In genomic region chr11:35121611-35121959, GRCm38 (mm10) we compare ENCODE assay signal across 8 mouse cellular contexts. TPM values are rescaled to one million over a fixed set of nuclear protein-coding genes. Genes with fewer than 3 reads are reported as not detected.
DNase-seq lines count a peak whose midpoint lies in the region; ATAC-seq and TF ChIP-seq lines count a peak whose summit lies in the region.

No protein-coding gene starts in this region.

- peak overlapping the region; percentile 53 for H3K4me3 ChIP-seq in kidney, adult 2 months (ENCODE audit: insufficient read depth, low read depth, low read length)
- H3K4me3 ChIP-seq in embryonic fibroblast, embryonic 13.5 days (ENCODE audit: insufficient read depth, low read length): peak overlapping the region; percentile 73
- peak overlapping the region; percentile 62 for H3K4me3 ChIP-seq in neural tube, embryonic 15.5 days (replicated peaks)

- no peak for TF ChIP-seq CTCF in kidney, adult 2 months (conservative IDR thresholded peaks at IDR 0.05; ENCODE audit: insufficient read depth, insufficient read length, low read depth, low read length)
- TF ChIP-seq CTCF in embryonic fibroblast, embryonic 13.5 days (IDR thresholded peaks at IDR 0.05; ENCODE audit: borderline replicate concordance, insufficient read depth, low read length): no peak

- peaks cover 3% of the 10 kb centered on the region; the same call in 1 of the 2 replicates for H3K4me1 ChIP-seq in kidney, adult 2 months (ENCODE audit: control insufficient read depth, insufficient read depth, low read length)
- 0 out of 2 replicates have a peak, but pooled peaks cover 4% of the 10 kb centered on the region for H3K4me1 ChIP-seq in embryonic fibroblast, embryonic 13.5 days (ENCODE audit: control insufficient read depth, insufficient read depth, low read length)
- peaks cover 42% of the 10 kb centered on the region for H3K4me1 ChIP-seq in neural tube, embryonic 15.5 days

- H3K36me3 ChIP-seq in kidney, adult 2 months (ENCODE audit: control insufficient read depth, insufficient read depth, low read length): no peaks in the 10 kb centered on the region
- no peaks in the 10 kb centered on the region for H3K36me3 ChIP-seq in neural tube, embryonic 15.5 days

- TF ChIP-seq POLR2A in kidney, adult 2 months (IDR thresholded peaks at IDR 0.05; ENCODE audit: low read depth, low read length): no peak
- TF ChIP-seq POLR2A in embryonic fibroblast, embryonic 13.5 days (IDR thresholded peaks at IDR 0.05; ENCODE audit: low read depth, low read length): no peak; the same call in 1 of the 2 replicates

- H3K4me2 ChIP-seq in neural tube, embryonic 15.5 days: peak overlapping the region; percentile 99

- ATAC-seq in neural tube, embryonic 15.5 days (ENCODE audit: low FRiP score): peak; percentile 13; the same call in 1 of the 2 replicates
- ATAC-seq in megakaryocyte, adult 5-6 weeks (ENCODE audit: poor library complexity, severe bottlenecking): no peak

- H3K27me3 ChIP-seq in kidney, adult 2 months (replicated peaks; ENCODE audit: control insufficient read depth, insufficient read depth, low read length): peaks cover 1% of the 10 kb centered on the region; the same call in 1 of the 2 replicates
- peaks cover 65% of the 10 kb centered on the region for H3K27me3 ChIP-seq in neural tube, embryonic 15.5 days (replicated peaks)

- WGBS in kidney, adult 2 months: 2% methylated on average over 27 of the region's 27 CpGs
- 0% methylated on average over 25 of the region's 27 CpGs for WGBS in neural tube, embryonic 15.5 days

- peak overlapping the region; percentile 60 for H3K9ac ChIP-seq in neural tube, embryonic 15.5 days (replicated peaks)

- H3K27ac ChIP-seq in kidney, adult 2 months (ENCODE audit: insufficient read depth, low read depth, low read length): no peak overlapping the region
- H3K27ac ChIP-seq in embryonic fibroblast, embryonic 13.5 days (ENCODE audit: insufficient read depth, low read length): peak overlapping the region; percentile 28
- no peak overlapping the region for H3K27ac ChIP-seq in neural tube, embryonic 15.5 days (replicated peaks)

- no peaks in the 10 kb centered on the region for H3K9me3 ChIP-seq in neural tube, embryonic 15.5 days (replicated peaks)

- no peak for DNase-seq in kidney, adult 2 months
- DNase-seq in kidney, adult 8-10 months: no peak
- DNase-seq in ZHBTc4 (ENCODE audit: low read depth, low spot score): peak; percentile 54
- DNase-seq in kidney, postnatal 14 days: peak; percentile 6
- DNase-seq in right cerebral cortex, postnatal 10 days (ENCODE audit: low spot score in 2 of 2): no peak

RNA-seq across cellular contexts. Expression of gene Slit3, which starts 0.6 kb away (rescaled TPM):
- 8.4 and 12.6 TPM in 2 replicates for polyA plus RNA-seq in kidney, adult 2 months (2012; rRNA removed)
- 179 and 211 TPM in 2 replicates for polyA plus RNA-seq in embryonic fibroblast, embryonic 13.5 days (2011; ENCODE audit: insufficient read length, low read depth, missing spikeins)
- polyA plus RNA-seq in neural tube, embryonic 15.5 days (2015; fragmentation: Nextera tagmentation; extraction: Ambion mirVana): 20.6 and 26.2 TPM in 2 replicates
- not detected in 2 replicates for total RNA-seq in megakaryocyte, adult 5-6 weeks (2015)
- 0.04 and 0.33 TPM in 2 replicates for total RNA-seq in megakaryocyte, adult 5-6 weeks (2017)

Comparison
In these comparisons a context has a peak if more than half of its experiments do, and no peak if none do; other contexts are left out.
1. DNase-seq: peak in ZHBTc4 (single experiment) and kidney, postnatal 14 days (single experiment); none in kidney, adult 2 months (single experiment), kidney, adult 8-10 months (0 of 2) and right cerebral cortex, postnatal 10 days (0 of 2).
2. Peak in every context shown above with its lines, with median percentiles within 50 percentile points of each other: H3K4me3 ChIP-seq.